Mouse (Mus musculus) gastrocnemius, adult 18-20 months (tissue): ENCODE data around the gene Vti1a. TPM values are rescaled to one million over a fixed set of nuclear protein-coding genes. Genes with fewer than 3 reads are reported as not detected.

Source experiments
- DNase-seq: peaks from one replicate; pipeline ENCODE4 v3.0.0; 2021; ENCODE audit warnings: low spot score
- total RNA-seq, 2 experiments: library from RNA; stranded (reverse); gene quantifications; 2 replicates each; pipeline ENCODE4 v1.2.3; 2021

The Vti1a gene
- total RNA-seq, 2 experiments from 2014 or later, result 17.3 TPM

DNA sequence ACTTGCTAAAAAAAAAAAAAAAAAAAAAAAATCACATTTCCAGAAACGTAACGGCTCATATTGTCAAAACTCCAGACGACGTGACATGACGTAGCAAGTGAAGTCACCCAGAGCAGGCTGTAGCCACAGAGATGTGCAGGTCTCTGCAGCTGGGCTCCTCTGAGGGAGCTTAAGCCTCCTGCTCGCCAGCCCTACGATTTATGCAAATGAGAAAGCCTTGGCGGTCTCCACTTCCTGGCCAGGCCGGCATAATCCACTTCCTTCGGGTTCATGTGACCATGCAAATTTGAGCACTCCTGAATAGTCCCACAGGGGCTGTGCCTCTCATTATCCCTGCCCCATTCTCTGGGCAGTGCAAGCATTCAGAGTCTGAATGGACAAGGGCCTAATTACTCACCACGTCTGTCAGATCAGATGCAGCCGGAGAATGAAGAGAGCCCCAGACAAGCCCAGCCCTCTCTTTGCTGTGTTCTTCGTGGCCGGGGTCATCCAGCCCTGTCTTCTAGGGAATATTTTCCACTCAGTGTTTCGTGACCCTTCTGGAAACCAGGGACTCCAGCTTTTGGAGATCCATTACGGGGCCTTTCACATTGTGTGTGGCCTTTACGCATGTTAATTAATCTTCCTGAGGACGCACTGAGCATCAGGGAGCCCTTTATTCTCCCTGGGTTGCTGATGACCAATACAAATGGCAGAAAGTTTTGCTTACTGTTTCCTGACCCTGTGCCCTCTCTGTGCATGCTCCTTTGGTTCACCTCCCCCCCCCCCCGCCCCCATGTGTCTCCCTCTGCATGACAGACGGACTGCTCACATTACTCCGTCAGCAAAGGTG, 240.3 kb downstream of the Vti1a start:
- no peak for DNase-seq

DNA sequence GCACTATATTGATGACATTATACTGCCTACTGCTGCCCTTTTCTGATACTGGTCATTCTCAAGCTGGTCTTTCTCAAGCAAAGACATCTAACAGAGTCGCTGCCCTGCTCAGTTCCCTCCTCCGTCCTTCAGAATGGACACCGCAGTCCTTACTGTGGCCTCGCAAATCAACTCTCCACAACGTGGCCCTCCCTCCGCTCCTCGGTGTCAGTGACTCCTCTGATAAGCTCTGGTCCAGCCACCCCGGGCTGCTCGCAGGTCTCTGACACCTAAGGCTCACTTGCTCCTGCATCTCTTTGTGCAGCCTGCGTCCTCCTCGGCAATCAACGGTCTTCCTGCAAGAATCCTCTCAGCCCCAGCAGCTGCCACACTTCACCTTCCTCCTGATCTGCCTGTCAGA, 243.2 kb downstream of the Vti1a start:
- DNase-seq, result no peak

DNA sequence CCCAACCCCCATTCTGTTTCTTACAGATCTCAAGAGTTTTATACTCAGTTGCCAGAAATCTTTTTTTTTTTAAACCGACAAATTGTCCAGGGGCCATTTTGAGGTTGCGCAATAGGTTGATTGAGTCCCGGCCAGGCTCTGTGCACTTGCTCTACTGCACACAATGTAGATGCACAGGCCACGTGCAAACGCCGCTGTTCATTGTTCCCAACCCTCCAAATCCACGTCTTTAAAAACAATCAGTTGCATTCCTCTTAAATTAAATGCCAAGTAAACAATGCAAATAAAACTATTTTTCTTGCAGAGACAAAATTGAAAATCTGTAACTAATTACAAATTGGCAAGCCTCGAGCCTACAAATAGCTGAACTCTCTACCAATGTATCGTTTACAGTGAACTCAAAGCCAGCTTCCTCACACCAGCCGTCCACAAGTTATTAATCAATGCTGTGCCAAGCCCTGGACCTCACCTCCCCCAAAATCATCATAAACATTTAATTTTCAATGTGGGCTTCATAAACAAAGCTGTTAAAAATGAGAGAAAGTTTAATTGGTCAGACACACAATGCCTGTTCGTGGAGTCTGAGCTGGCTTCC, 244.1 kb downstream of the Vti1a start:
- DNase-seq, result peak; percentile 55

DNA sequence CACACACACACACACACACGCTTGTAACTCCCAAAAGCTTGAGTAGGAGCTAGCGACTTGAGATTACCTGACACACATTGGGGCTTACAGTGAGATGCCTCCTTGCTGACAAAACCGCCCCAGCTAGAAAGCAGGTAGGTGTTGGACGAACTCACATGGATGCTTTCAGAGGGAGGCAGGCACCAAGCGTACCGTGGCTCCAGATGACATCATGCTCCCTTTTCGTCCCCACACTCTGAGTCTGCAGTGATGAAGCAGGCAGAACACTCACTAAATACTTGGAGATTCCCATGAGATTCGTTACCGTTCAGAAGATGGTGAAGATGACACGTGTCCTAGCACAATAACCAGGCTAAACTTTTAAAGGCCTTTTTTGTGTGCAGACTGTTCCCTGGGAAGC, 245.4 kb downstream of the Vti1a start:
- DNase-seq, result no peak

DNA sequence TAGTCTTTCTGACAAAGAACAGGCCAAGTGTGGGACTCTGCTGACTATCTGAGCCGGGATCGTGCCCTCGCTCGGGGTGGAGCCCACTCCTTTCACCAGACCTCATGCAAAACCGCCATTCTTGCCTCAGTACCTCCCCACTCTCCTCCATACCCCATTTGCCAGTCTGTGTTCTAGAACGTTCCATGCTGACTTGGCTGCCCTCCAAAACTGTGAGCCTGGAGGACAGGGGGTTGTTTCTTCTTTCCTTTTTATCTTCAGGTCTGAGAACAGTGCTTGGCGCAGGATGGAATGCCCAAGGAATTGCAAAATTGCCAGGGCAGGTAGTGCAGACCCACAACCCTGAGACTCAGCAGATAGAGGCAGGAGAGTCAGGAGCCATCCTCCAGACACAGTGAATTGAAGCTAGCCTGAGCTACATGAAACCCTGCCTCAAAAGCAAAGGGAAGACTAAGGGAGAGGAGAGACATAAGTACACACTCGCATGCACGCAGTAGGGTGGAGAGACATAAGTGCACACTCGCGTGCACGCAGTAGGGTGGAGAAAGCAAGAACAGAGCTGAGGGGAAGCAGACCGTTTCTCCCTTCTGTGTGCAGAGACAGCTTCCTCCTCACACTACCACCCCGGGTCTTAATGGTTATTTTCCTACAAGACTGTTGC, 246.5 kb downstream of the Vti1a start:
- no peak for DNase-seq

DNA sequence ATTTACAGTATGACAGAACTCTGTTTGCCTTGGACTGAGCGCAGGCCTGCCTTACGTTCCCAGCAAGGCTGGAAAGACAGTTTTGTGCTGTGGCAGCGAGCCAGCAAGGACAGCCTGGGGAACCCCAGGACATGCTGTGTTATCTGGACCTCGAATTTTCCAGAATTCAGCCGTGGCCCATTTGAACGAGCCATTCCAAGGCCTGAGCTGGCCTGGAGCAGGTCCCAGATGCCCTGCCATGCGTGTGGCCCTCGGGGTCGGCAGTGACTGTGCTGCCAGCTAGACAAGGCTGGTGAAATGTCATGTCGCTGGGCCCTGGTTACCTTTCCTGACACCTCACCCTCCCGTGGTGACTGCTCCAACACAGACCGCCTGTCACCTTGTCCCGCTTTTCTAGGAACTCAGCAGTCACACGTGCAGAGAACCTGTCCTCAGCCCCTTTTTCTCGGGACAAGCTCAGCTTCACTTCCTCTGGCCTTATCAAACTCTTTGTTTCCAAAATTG, 247.1 kb downstream of the Vti1a start:
- DNase-seq, result no peak

DNA sequence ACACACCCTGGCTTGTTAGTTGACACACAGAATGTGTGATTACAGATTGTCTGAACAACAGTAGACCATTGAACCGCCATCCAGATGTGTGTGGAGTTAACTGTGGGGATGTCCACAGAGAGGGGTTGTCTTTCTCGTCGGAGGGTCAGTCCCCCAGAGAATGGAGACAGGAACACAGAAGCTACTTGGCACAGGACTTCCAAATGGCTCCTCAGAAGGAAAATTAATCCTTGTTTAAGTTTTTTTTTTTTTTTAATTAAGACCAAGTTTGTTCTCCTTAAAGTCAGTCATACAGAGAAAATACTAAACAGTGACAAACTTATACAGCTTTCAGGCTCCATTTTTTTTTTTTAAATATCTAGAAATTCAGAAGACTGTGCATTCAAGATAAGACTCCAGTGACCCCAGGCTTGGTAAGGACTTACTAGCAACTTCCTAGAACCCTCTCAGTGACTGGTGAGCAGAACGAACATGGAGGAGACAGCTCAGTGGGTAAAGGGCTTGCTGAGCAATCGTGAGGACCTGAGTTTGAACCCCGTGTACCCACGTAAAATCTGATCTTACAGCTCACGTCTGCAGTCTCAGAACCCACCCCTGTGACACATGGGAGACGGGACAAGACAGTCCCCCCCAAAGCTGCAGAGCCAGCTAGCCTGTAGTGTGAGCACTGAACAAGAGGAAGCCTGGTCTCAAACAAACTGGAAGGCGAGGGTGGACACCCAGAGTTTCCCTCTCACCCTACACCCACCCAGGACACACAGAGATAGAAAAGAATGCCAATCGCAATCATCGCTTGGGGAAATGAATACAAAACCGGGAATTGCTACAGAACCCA, 248.2 kb downstream of the Vti1a start:
- DNase-seq, result no peak

DNA sequence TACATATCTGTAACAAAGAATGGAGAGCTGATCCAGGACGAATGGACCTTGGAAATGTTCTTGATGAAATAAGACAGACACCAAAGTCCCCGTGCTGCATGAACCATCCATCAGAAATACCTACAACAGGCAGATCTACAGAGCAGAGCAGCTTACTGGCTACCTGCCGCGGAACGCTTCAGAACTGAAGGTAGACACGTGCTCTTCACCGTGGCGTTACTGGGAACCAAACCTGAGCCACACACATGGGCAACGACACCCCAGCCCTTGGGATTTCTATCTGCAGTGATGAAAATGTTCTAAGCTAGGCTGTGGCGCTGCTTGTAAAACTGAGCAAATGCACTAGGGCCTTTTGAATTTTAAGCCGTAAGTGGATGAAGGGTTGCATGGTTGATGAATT, 249.0 kb downstream of the Vti1a start:
- no peak for DNase-seq

DNA sequence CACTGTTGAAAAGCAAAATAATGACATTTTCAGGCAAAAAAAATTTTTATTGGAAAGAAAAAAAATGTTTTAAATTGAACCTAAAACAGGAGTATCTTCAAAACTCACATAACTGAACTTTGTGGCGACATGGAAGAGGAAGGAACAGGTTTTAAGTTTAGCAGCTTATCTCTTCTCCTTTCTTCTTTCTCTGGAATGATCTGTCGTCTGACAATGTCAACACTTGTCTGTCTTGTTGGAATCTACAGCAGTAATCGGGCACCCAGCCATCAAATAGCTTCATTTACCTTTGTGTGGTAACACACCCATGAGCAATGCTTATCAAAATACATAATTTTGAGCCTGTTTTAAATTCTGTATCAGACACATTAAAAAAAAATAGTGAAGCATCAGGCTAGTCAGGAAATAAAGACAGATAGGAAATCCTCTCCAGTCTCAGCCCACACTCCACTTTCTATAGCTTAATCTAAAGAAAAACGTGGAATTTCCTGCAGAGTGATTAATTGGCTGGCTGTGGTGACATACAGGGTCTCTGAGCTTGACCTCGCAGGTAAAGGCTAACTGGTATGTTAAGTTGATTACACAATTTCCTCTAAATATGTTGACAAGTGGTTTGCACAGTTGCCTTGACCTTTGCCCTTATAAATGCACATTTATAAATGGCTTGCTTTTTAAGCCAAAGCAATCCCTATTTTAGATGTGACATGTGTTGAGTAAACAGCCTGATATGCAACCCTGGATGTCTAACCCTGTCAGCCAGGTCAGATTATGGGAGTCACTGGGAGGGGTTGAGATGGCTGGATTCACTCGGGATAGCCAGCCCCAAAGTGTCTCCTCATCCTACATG, 249.7 kb downstream of the Vti1a start:
- DNase-seq, result no peak

DNA sequence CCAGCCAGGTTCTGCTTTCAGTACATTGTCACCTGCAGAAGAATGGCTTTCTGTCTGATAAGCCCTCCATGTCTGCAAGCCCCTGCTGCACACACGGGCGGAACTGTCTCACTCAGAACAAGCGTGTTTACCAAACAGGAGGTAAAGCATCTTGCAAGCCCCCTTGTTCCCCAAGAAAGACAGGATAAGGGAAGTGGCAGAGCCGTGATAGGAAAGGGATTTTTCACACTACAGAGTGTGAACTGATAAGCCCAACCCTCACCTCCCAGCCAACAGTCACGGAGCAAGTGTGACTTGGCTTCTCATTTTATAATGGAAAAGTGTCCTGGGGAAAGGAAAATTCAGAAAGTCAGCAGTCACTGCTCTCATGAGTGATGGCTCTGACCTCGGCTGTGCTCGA, 253.0 kb downstream of the Vti1a start:
- DNase-seq, result no peak

DNA sequence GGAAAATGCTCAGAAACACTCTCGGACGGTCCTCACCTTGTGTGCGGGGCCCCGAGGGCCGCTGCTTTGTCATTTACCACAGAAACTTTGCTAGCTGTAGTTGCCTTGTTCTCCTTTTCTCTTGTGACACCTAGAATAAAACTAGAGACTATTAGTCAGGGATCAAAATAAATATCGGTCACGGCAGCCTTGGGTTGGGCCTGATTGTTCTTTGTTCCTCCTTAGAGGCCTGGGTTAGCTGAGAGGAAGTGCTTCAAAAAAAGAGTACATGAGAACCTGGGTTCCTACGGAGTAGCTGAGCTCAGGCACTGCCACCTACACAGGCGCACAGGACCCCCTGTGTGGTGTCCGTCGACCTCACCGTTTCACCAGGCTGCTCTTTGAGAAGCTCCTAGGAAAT, 253.8 kb downstream of the Vti1a start:
- no peak for DNase-seq

DNA sequence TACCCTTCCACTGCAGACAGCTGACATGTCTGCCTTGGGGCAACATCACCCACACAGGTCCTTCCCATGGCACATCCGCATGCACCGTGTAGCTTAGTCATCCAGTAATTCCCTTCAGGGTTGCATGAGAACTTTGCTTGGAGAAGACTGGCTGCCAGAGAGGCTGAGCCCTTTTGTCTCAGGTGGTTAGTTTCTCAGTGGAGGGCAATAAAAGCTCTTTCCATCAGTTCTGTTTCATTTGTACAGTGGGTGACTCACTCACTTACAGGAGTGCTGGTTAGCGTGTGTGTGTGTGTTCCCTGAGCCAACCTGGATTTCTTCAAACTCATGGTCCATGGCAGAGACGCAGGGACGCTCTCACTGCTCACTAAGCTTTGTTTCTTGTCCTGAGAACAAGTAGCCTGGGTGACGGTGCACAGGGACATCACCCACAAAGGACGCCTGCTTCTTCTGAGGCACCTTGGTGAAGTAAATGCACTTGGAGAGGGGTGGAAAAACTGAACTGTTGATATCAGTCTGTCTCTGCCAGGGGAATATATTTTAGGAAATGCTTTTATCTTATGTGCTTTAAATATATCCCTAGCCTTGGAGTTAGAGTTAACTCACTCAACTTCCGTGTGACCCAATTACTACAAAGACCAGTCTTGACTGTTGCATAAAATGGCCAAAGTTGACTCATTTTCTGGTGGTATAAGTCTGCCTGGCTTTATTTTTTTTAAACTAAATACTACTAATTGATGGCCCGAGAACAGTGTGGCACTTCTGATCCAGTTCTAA, 254.6 kb downstream of the Vti1a start:
- no peak for DNase-seq

DNA sequence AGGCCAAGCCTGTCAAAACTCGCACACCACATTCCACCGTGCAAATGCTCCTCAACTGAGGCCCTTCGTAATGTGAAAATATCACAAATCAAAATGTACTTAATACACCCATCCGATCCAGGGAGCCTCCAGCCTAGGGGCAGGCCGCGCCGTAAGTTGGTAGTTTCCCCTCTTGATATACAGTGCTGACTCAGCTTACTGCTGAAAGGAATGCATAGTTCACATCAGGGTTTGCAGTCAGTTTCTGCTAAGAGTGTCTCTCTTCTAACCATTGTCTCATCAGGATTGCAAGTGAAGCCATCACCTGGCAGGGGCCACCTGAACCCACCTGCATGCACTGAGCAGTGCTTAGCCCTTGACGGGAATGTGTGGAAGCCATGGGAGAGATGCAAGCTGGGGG, 255.4 kb downstream of the Vti1a start:
- no peak for DNase-seq

DNA sequence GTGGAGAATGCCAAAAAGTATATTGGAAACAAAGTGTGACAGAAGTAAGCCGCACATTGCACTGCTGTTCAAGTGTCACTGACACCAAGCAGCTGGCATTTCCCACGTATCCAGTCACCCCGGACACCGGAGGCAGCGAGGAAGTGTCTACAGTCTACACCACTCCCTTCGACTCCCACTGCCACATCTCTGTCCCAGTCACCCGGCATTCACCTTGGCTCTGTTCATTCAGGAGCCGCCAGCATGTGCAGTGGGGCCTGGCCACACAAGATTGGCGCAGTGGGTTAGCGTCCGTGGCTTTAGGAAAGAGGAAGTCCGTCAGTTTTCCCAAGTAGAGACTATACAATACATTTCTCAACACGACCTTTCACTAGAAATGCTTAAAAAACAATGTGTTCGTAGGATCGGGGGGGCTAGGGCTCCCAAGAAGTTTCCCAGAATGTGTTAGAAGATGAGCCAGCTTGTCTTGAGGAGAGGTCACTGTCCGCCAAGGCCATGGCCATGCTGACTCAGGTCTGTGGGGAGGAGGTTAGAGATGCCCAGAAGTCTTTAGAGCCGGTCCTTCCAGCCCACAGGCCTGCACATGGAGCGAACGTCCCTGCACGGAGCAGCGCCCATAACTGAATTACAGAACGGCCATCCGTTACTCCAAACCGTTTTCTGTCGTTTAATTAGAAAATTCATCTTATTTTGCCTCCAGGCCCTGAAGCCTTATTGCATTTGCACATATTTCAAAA, 261.4 kb downstream of the Vti1a start:
- DNase-seq, result no peak

DNA sequence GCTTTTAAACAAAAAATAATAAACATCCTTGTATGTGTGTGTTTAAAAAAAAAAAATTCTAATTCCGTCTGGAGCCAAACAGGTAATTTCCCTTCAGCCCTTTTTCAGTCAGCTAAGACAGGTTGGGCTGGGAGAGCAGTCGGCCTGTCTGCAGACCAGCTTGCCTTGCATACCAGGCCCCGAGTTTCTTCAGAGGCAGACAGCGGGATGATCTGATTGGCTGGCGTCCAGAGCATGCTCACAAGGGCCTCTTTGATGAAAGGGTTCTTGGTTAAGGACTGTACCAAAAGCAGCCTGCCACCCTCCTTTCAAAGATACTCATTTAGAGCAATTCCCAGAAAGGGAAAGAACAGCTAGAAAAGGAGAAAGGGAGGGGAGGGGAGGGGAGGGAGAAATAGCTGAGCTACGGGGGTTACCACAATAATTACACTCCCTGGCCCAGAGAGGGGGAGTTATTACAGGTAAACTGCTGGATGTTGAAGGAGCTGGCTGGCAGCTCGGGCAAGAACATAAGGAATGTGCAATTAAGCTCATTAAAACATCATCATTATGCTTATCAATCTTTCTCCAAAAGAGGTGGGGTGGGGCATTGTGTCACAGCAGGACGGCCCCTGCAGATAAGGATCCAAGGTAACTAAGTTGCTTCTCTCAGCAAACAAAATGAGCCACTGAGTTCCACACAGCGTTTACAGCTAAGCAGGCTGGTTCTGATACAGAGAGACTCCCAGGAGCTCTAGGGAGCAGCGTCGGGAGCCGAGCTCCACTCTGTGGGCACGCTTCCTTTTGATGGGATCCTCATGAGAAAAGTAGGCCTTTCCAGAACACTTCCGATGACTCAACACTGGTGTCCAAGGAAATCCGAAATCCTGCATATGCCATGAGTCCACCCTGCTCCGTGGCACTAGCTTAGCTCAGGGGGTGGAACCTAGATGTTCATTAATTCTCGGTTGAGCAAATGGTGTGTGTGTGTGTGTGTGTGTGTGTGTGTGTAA, 262.3 kb downstream of the Vti1a start:
- no peak for DNase-seq

DNA sequence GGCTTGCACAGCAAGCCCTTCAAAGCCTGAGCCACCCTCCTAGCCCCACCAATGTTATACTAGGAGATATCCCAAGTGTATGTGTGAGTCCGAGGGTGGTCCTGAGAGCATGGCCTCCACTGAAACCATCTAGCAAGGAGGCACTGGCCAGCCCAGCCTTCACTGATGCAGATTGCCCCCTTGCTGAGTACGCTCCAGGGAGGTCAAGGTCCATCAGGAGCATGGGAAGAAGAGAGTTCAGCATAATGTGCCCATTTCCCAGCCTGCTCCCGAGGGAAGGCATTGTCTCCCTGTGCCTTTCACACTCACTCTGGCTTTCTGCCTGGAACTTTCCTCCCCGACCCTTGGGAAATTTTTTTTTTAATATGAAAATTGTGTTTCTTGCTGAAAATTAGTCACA, 263.2 kb downstream of the Vti1a start:
- DNase-seq, result no peak

DNA sequence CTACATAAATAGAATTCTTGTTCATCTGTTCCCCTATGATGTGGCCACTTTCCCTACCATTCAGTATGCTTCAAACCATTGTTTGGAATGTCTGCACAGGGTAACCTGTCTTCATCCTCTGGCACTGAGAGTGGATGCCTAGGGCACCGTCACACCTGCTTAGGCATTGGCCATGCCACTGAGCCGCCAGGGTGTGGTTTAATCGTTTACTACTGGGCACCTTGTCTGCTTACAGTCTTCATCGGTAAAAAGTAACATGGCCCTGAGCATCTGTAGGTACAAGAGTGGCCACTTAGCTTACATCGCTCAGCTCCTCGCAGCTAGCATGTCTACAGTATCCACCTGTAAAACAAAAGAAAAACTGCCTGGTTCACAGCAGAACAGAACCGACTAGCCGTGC, 264.1 kb downstream of the Vti1a start:
- DNase-seq, result no peak

DNA sequence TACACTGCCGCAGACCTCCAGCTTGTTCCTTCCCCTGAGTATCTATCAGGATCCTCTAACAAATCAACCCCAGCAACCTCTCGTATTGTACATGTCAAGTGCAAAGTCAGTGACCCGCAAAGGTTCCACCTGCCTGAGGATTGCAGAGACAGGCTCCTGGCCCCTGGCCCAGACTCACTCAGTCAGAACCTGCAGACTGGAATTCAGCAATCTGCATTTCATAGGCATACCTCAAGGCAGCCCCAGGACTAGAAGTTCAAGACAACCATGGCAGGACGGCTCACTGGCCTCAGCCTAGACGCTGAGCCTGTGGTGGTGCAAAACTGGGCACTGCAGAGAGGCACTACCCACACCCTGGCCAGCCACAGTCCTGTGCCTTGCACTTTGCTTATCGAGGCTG, 264.6 kb downstream of the Vti1a start:
- DNase-seq, result no peak
